Mouse (Mus musculus) E14TG2a.4 (cell line): Measurements from ENCODE around the gene Tle6.

Source experiments
- CTCF ChIP-seq: conservative IDR thresholded peaks from 2 replicates; pipeline ENCODE4 v1.5.1; 2014; ENCODE audit warnings: low read length
- NANOG ChIP-seq: IDR thresholded peaks from 2 replicates; pipeline ENCODE4 v1.6.1; 2014; ENCODE audit warnings: borderline replicate concordance, low read length, mixed read lengths
- POU5F1 ChIP-seq: IDR thresholded peaks from 2 replicates; pipeline ENCODE4 v1.6.1; 2014; ENCODE audit warnings: low read length, borderline replicate concordance

DNA sequence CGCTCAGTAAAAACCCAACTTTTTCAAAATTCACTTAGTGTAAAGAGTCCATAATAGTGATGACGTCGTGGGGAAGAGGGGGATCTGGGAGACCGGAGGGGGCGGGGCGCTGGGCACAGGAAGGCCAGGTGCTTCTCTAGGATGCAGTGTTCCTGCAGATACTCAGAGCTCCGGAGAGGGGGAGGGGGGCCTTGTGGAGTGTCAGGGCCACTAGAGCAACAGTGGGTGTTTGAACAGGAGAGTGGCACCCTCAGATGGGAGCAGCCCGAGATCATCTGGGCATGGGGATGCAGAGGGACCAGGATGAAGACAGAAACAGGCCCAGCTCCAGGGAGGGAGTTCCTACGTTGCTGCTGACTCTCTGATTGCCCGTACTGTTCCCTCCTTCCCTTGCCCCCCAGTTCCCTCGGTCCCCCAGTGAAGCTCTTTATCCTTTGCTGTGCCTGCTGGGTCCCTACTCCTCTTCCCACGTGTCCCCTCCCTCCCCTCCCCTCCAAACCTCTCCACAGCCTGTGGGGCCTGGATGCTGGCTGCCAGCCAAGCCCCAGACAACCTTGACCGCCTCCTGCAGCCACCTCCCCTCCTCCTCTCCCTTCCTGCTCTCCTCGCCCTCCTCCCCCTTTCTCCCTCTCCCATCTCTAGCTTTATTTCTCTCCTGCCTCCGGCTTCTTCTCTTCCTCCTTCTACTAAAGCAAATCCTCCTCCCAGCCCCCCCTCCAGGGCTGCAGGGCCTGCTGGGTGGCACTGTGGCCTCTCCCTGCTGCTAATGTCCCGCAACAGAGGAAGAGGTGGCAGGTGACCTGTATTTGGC is 32.3 kb downstream of the Tle6 start:
- TF ChIP-seq CTCF (no peak), NANOG (no peak), POU5F1 (no peak)
